Mouse (Mus musculus): ENCODE results near the gene Col15a1. TPM values are rescaled to one million over a fixed set of nuclear protein-coding genes. Genes with fewer than 3 reads are reported as not detected.

Gene Col15a1
- polyA plus RNA-seq, 1 experiment: 3.5 TPM

GRCm38 (mm10) chr4:47236104-47236503 is 28.1 kb downstream of the Col15a1 start:
- 92% methylated on average over 7 of the region's 7 CpGs for WGBS
- TF ChIP-seq CTCF (IDR thresholded peaks at IDR 0.05; ENCODE audit: extremely low read depth, insufficient read depth, insufficient read length, insufficient replicate concordance): no peak
- no peak for TF ChIP-seq POLR2A (IDR thresholded peaks at IDR 0.05; ENCODE audit: low read depth, low read length)
- H3K4me3 ChIP-seq (ENCODE audit: extremely low read depth, insufficient read depth, insufficient read length): no peak overlapping the region

GRCm38 (mm10) chr4:47237220-47237619 is 29.3 kb downstream of the Col15a1 start:
- WGBS: 75% methylated on average over 15 of the region's 15 CpGs
- Histone ChIP-seq H3K27ac (ENCODE audit: insufficient read depth, low read length) (no peak overlapping the region), H3K27me3 (ENCODE audit: control insufficient read depth, insufficient read depth, low read length) (no peaks in the 10 kb centered on the region), H3K4me1 (ENCODE audit: control insufficient read depth, insufficient read depth, insufficient read length) (no peaks in the 10 kb centered on the region; the same call in 1 of the 2 replicates), H3K36me3 (ENCODE audit: control insufficient read depth, insufficient read depth, low read length) (no peaks in the 10 kb centered on the region), H3K4me3 (ENCODE audit: extremely low read depth, insufficient read depth, insufficient read length) (no peak overlapping the region)
- DNase-seq (ENCODE audit: low read depth in 1 of 2, low spot score in 2 of 2): no peak
- TF ChIP-seq POLR2A (IDR thresholded peaks at IDR 0.05; ENCODE audit: low read depth, low read length) (no peak), CTCF (IDR thresholded peaks at IDR 0.05; ENCODE audit: extremely low read depth, insufficient read depth, insufficient read length, insufficient replicate concordance) (no peak)

More at GRCm38 (mm10) chr4:47236104-47236503, 28.1 kb downstream of the Col15a1 start:
- DNase-seq (ENCODE audit: low read depth in 1 of 2, low spot score in 2 of 2): no peak
- no peaks in the 10 kb centered on the region for H3K27me3 ChIP-seq (ENCODE audit: control insufficient read depth, insufficient read depth, low read length)
- no peaks in the 10 kb centered on the region; the same call in 1 of the 2 replicates for H3K4me1 ChIP-seq (ENCODE audit: control insufficient read depth, insufficient read depth, insufficient read length)
- no peaks in the 10 kb centered on the region for H3K36me3 ChIP-seq (ENCODE audit: control insufficient read depth, insufficient read depth, low read length)
- no peak overlapping the region for H3K27ac ChIP-seq (ENCODE audit: insufficient read depth, low read length)

- Histone ChIP-seq H3K4me1 (ENCODE audit: control insufficient read depth, insufficient read depth, insufficient read length) (no peaks in the 10 kb centered on the region; the same call in 1 of the 2 replicates), H3K27ac (ENCODE audit: insufficient read depth, low read length) (no peak overlapping the region), H3K4me3 (ENCODE audit: extremely low read depth, insufficient read depth, insufficient read length) (no peak overlapping the region), H3K36me3 (ENCODE audit: control insufficient read depth, insufficient read depth, low read length) (no peaks in the 10 kb centered on the region), H3K27me3 (ENCODE audit: control insufficient read depth, insufficient read depth, low read length) (no peaks in the 10 kb centered on the region)
- WGBS: 82% methylated on average over 6 of the region's 6 CpGs
- no peak for DNase-seq (ENCODE audit: low read depth in 1 of 2, low spot score in 2 of 2)
- TF ChIP-seq POLR2A (IDR thresholded peaks at IDR 0.05; ENCODE audit: low read depth, low read length): no peak
- TF ChIP-seq CTCF (IDR thresholded peaks at IDR 0.05; ENCODE audit: extremely low read depth, insufficient read depth, insufficient read length, insufficient replicate concordance): no peak
These were observed 31.2 kb downstream of the Col15a1 start for GRCm38 (mm10) chr4:47239114-47239513.

- TF ChIP-seq POLR2A (IDR thresholded peaks at IDR 0.05; ENCODE audit: low read depth, low read length): no peak
- TF ChIP-seq CTCF (IDR thresholded peaks at IDR 0.05; ENCODE audit: extremely low read depth, insufficient read depth, insufficient read length, insufficient replicate concordance): no peak
- 83% methylated on average over 5 of the region's 5 CpGs for WGBS
- Histone ChIP-seq H3K4me1 (ENCODE audit: control insufficient read depth, insufficient read depth, insufficient read length) (no peaks in the 10 kb centered on the region), H3K4me3 (ENCODE audit: extremely low read depth, insufficient read depth, insufficient read length) (no peak overlapping the region), H3K27ac (ENCODE audit: insufficient read depth, low read length) (no peak overlapping the region), H3K27me3 (ENCODE audit: control insufficient read depth, insufficient read depth, low read length) (no peaks in the 10 kb centered on the region), H3K36me3 (ENCODE audit: control insufficient read depth, insufficient read depth, low read length) (no peaks in the 10 kb centered on the region)
- no peak for DNase-seq (ENCODE audit: low read depth in 1 of 2, low spot score in 2 of 2)
These were observed 32.9 kb downstream of the Col15a1 start for GRCm38 (mm10) chr4:47240901-47241300.

GRCm38 (mm10) chr4:47242127-47242526 is 34.2 kb downstream of the Col15a1 start:
- H3K4me1 ChIP-seq (ENCODE audit: control insufficient read depth, insufficient read depth, insufficient read length): no peaks in the 10 kb centered on the region
- no peak overlapping the region for H3K27ac ChIP-seq (ENCODE audit: insufficient read depth, low read length)
- H3K27me3 ChIP-seq (ENCODE audit: control insufficient read depth, insufficient read depth, low read length): no peaks in the 10 kb centered on the region
- WGBS: 87% methylated on average over 4 of the region's 4 CpGs
- no peaks in the 10 kb centered on the region for H3K36me3 ChIP-seq (ENCODE audit: control insufficient read depth, insufficient read depth, low read length)
- TF ChIP-seq POLR2A (IDR thresholded peaks at IDR 0.05; ENCODE audit: low read depth, low read length): no peak
- TF ChIP-seq CTCF (IDR thresholded peaks at IDR 0.05; ENCODE audit: extremely low read depth, insufficient read depth, insufficient read length, insufficient replicate concordance): no peak
- H3K4me3 ChIP-seq (ENCODE audit: extremely low read depth, insufficient read depth, insufficient read length): no peak overlapping the region
- no peak for DNase-seq (ENCODE audit: low read depth in 1 of 2, low spot score in 2 of 2)

- Histone ChIP-seq H3K27ac (ENCODE audit: insufficient read depth, low read length) (no peak overlapping the region), H3K36me3 (ENCODE audit: control insufficient read depth, insufficient read depth, low read length) (no peaks in the 10 kb centered on the region), H3K4me1 (ENCODE audit: control insufficient read depth, insufficient read depth, insufficient read length) (no peaks in the 10 kb centered on the region), H3K27me3 (ENCODE audit: control insufficient read depth, insufficient read depth, low read length) (no peaks in the 10 kb centered on the region), H3K4me3 (ENCODE audit: extremely low read depth, insufficient read depth, insufficient read length) (no peak overlapping the region)
- TF ChIP-seq POLR2A (IDR thresholded peaks at IDR 0.05; ENCODE audit: low read depth, low read length) (no peak), CTCF (IDR thresholded peaks at IDR 0.05; ENCODE audit: extremely low read depth, insufficient read depth, insufficient read length, insufficient replicate concordance) (no peak)
- WGBS: 90% methylated on average over 6 of the region's 6 CpGs
- DNase-seq (ENCODE audit: low read depth in 1 of 2, low spot score in 2 of 2): no peak
These were observed 36.7 kb downstream of the Col15a1 start for GRCm38 (mm10) chr4:47244651-47245050.

GRCm38 (mm10) chr4:47245621-47246020 is 37.7 kb downstream of the Col15a1 start:
- DNase-seq (ENCODE audit: low read depth in 1 of 2, low spot score in 2 of 2): no peak
- H3K27me3 ChIP-seq (ENCODE audit: control insufficient read depth, insufficient read depth, low read length): no peaks in the 10 kb centered on the region
- 92% methylated on average over 18 of the region's 18 CpGs for WGBS
- no peaks in the 10 kb centered on the region; the same call in 1 of the 2 replicates for H3K4me1 ChIP-seq (ENCODE audit: control insufficient read depth, insufficient read depth, insufficient read length)
- H3K4me3 ChIP-seq (ENCODE audit: extremely low read depth, insufficient read depth, insufficient read length): no peak overlapping the region
- H3K36me3 ChIP-seq (ENCODE audit: control insufficient read depth, insufficient read depth, low read length): no peaks in the 10 kb centered on the region
- TF ChIP-seq CTCF (IDR thresholded peaks at IDR 0.05; ENCODE audit: extremely low read depth, insufficient read depth, insufficient read length, insufficient replicate concordance): no peak
- TF ChIP-seq POLR2A (IDR thresholded peaks at IDR 0.05; ENCODE audit: low read depth, low read length): no peak
- no peak overlapping the region for H3K27ac ChIP-seq (ENCODE audit: insufficient read depth, low read length)
